Mouse (Mus musculus): ENCODE results near the gene Tubb3. TPM values are rescaled to one million over a fixed set of nuclear protein-coding genes. Genes with fewer than 3 reads are reported as not detected.

Tubb3 gene
- polyA plus RNA-seq, 1 experiment from 2014 or later, result 4.8 TPM

DNA sequence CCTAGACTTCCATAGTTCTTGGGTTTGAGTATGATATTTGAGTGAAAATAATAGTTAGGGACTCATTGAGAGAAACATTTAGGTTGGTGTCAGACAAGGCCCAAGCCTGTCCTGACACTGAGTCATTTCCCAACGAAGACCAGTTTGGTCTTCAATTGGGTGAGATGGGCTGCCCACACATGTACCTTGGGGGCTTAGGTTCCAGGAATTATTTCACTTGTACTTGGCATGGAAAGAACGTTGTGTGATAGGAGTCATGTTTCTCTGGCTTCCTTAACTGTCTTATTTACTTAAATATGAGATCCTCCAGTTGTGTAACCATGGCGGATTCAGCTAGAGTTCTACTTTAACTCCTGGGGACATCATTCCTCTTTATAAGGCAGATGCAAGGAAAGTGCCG lies 52.4 kb downstream of the Tubb3 start:
- no peak overlapping the region for H3K4me3 ChIP-seq (ENCODE audit: low read length)
- ATAC-seq (ENCODE audit: low FRiP score, low TSS enrichment), result no peak
- 78% methylated on average over 4 of the region's 4 CpGs for WGBS

DNA sequence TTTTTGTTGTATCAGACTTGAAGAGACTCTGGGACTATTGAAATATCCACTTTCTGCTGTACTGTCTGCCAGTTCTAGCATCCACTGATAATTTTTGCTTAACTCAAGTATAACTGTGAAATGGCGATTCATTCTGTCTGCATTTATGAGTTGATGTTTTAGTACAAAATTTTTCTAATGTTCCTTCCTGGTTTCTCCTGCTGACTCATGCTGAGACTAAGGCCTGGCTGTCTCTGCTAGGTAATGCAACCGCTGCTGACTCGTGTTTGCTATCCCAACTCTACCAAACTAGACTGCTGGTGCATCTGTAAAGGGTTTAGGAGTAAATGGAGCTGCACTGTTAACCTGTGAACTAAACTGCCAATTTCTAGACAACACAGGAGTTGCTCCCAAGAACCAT lies 56.3 kb downstream of the Tubb3 start:
- no peaks in the 10 kb centered on the region for H3K9me3 ChIP-seq (ENCODE audit: low read length)
- no peak overlapping the region for H3K4me3 ChIP-seq (ENCODE audit: low read length)
- H3K9ac ChIP-seq (replicated peaks; ENCODE audit: low read length), result no peak overlapping the region
- no peak for ATAC-seq (ENCODE audit: low FRiP score, low TSS enrichment)
- WGBS, result 78% methylated on average over 3 of the region's 3 CpGs
- H3K4me1 ChIP-seq (ENCODE audit: insufficient read depth, low read length), result no peaks in the 10 kb centered on the region
- peaks cover 4% of the 10 kb centered on the region; the same call in 1 of the 2 replicates for H3K36me3 ChIP-seq (ENCODE audit: insufficient read depth, low read length)
- H3K27ac ChIP-seq (ENCODE audit: low read length), result no peak overlapping the region
- H3K27me3 ChIP-seq (ENCODE audit: insufficient read depth, low read length), result no peaks in the 10 kb centered on the region; the same call in 1 of the 2 replicates
- H3K4me2 ChIP-seq (replicated peaks; ENCODE audit: low read depth, low read length), result no peak overlapping the region

More for the DNA sequence above, 52.4 kb downstream of the Tubb3 start:
- H3K27ac ChIP-seq (ENCODE audit: low read length), result no peak overlapping the region
- H3K9me3 ChIP-seq (ENCODE audit: low read length), result no peaks in the 10 kb centered on the region
- H3K27me3 ChIP-seq (ENCODE audit: insufficient read depth, low read length), result no peaks in the 10 kb centered on the region
- H3K4me2 ChIP-seq (replicated peaks; ENCODE audit: low read depth, low read length), result no peak overlapping the region
- peaks cover 23% of the 10 kb centered on the region for H3K36me3 ChIP-seq (ENCODE audit: insufficient read depth, low read length)
- no peaks in the 10 kb centered on the region for H3K4me1 ChIP-seq (ENCODE audit: insufficient read depth, low read length)
- H3K9ac ChIP-seq (replicated peaks; ENCODE audit: low read length), result no peak overlapping the region

Other genes with a start within 250 kb of the Tubb3 start
- gene Dpep1, start 225.2 kb upstream of the Tubb3 start, polyA plus RNA-seq (2015; fragmentation: Nextera tagmentation; extraction: Ambion mirVana), result 9.6 and 11.8 TPM in 2 replicates
- 138 and 147 TPM in 2 replicates for gene Chmp1a, start 198.7 kb upstream of the Tubb3 start, polyA plus RNA-seq (2015; fragmentation: Nextera tagmentation; extraction: Ambion mirVana)
- 5.2 and 7.4 TPM in 2 replicates for gene Spata33, start 198.6 kb upstream of the Tubb3 start, polyA plus RNA-seq (2015; fragmentation: Nextera tagmentation; extraction: Ambion mirVana)
- 39.8 and 40.1 TPM in 2 replicates for gene Cdk10, start 186.6 kb upstream of the Tubb3 start, polyA plus RNA-seq (2015; fragmentation: Nextera tagmentation; extraction: Ambion mirVana)
- 7.5 and 8.9 TPM in 2 replicates for gene Spata2l, start 175.2 kb upstream of the Tubb3 start, polyA plus RNA-seq (2015; fragmentation: Nextera tagmentation; extraction: Ambion mirVana)
- 26.7 and 28.5 TPM in 2 replicates for gene Zfp276, start 157.2 kb upstream of the Tubb3 start, polyA plus RNA-seq (2015; fragmentation: Nextera tagmentation; extraction: Ambion mirVana)
- 25.8 and 31.7 TPM in 2 replicates for gene Vps9d1, start 157.1 kb upstream of the Tubb3 start, polyA plus RNA-seq (2015; fragmentation: Nextera tagmentation; extraction: Ambion mirVana)
- 36.6 and 43.8 TPM in 2 replicates for gene Fanca, start 92.8 kb upstream of the Tubb3 start, polyA plus RNA-seq (2015; fragmentation: Nextera tagmentation; extraction: Ambion mirVana)
- 4.9 and 5.4 TPM in 2 replicates for gene Spire2, start 78.7 kb upstream of the Tubb3 start, polyA plus RNA-seq (2015; fragmentation: Nextera tagmentation; extraction: Ambion mirVana)
- gene Tcf25, start 37.7 kb upstream of the Tubb3 start, polyA plus RNA-seq (2015; fragmentation: Nextera tagmentation; extraction: Ambion mirVana), result 168 and 175 TPM in 2 replicates
- not detected in 2 replicates for gene Mc1r, start 4.3 kb upstream of the Tubb3 start, polyA plus RNA-seq (2015; fragmentation: Nextera tagmentation; extraction: Ambion mirVana)
- 43.7 and 44.4 TPM in 2 replicates for gene Def8, start 12.1 kb downstream of the Tubb3 start, polyA plus RNA-seq (2015; fragmentation: Nextera tagmentation; extraction: Ambion mirVana)
- gene Afg3l1, start 66.5 kb downstream of the Tubb3 start, polyA plus RNA-seq (2015; fragmentation: Nextera tagmentation; extraction: Ambion mirVana), result 59.4 and 65.9 TPM in 2 replicates
- gene Dbndd1, start 104.0 kb downstream of the Tubb3 start, polyA plus RNA-seq (2015; fragmentation: Nextera tagmentation; extraction: Ambion mirVana), result 4.1 and 4.3 TPM in 2 replicates
- gene Gas8, start 107.4 kb downstream of the Tubb3 start, polyA plus RNA-seq (2015; fragmentation: Nextera tagmentation; extraction: Ambion mirVana), result 38.5 and 39.6 TPM in 2 replicates
- 7.9 TPM in 2 replicates for gene Rhou, start 242.5 kb downstream of the Tubb3 start, polyA plus RNA-seq (2015; fragmentation: Nextera tagmentation; extraction: Ambion mirVana)